Mouse (Mus musculus): ENCODE data around the gene Tsnax. TPM values are rescaled to one million over a fixed set of nuclear protein-coding genes. Genes with fewer than 3 reads are reported as not detected.
A peak's percentile ranks its signal among the peaks of the same experiment; 100 is the strongest.

The Tsnax gene
- polyA plus RNA-seq, 1 experiment from 2014 or later = 113 TPM

- H3K9me3 ChIP-seq (ENCODE audit: control insufficient read depth, low read length) = no peaks in the 10 kb centered on the region
- H3K9ac ChIP-seq (ENCODE audit: low read depth, low read length) = no peak overlapping the region
- H3K36me3 ChIP-seq (ENCODE audit: control insufficient read depth, insufficient read depth, low read length) = no peaks in the 10 kb centered on the region
- DNase-seq (ENCODE audit: low spot score) = no peak
- 71% methylated on average over 9 of the region's 9 CpGs for WGBS
- no peak overlapping the region for H3K4me3 ChIP-seq (ENCODE audit: low read depth, low read length)
- H3K4me1 ChIP-seq (replicated peaks; ENCODE audit: control insufficient read depth, insufficient read depth, low read length) = no peaks in the 10 kb centered on the region; the same call in 1 of the 2 replicates
- H3K27me3 ChIP-seq (replicated peaks; ENCODE audit: control insufficient read depth, insufficient read depth, low read length) = no peaks in the 10 kb centered on the region
- no peak overlapping the region for H3K27ac ChIP-seq (ENCODE audit: low read depth, low read length)
- H3K4me2 ChIP-seq = no peak overlapping the region
- ATAC-seq (replicated peaks; ENCODE audit: low FRiP score) = no peak
These were observed 66.1 kb downstream of the Tsnax start for GRCm38 (mm10) chr8:125078771-125079384.

- no peak overlapping the region for H3K9ac ChIP-seq (ENCODE audit: low read depth, low read length)
- DNase-seq (ENCODE audit: low spot score) = no peak
- H3K27me3 ChIP-seq (replicated peaks; ENCODE audit: control insufficient read depth, insufficient read depth, low read length) = no peaks in the 10 kb centered on the region
- no peaks in the 10 kb centered on the region; the same call in 1 of the 2 replicates for H3K4me1 ChIP-seq (replicated peaks; ENCODE audit: control insufficient read depth, insufficient read depth, low read length)
- H3K4me3 ChIP-seq (ENCODE audit: low read depth, low read length) = no peak overlapping the region
- H3K9me3 ChIP-seq (ENCODE audit: control insufficient read depth, low read length) = no peaks in the 10 kb centered on the region
- H3K4me2 ChIP-seq = no peak overlapping the region
- no peak for ATAC-seq (replicated peaks; ENCODE audit: low FRiP score)
- H3K27ac ChIP-seq (ENCODE audit: low read depth, low read length) = no peak overlapping the region
- 73% methylated on average over 19 of the region's 19 CpGs for WGBS
- no peaks in the 10 kb centered on the region for H3K36me3 ChIP-seq (ENCODE audit: control insufficient read depth, insufficient read depth, low read length)
These were observed 67.9 kb downstream of the Tsnax start for GRCm38 (mm10) chr8:125080388-125081344.

DNA sequence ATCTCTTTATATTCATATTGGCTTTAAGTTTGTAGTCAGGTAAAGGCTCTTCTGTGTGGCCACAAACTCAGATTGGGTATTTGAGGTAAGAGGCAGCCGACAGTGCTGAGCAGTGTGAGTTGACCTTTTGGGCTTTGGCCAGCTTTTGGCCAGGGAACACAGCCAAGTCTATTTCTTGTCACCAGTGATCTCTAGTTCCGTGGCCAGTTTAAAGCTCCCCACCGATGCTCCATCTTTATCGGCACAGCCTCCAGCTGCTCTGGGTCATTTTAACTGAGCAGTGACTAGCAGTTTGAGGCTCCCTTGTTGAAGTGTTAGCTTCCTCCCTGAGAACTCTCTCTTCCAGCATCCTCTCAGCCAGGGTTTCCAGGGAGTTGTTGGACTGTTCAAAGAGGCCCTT lies 70.9 kb downstream of the Tsnax start:
- no peak overlapping the region for H3K9ac ChIP-seq (ENCODE audit: low read depth, low read length)
- peak overlapping the region; percentile 68 for H3K27ac ChIP-seq (ENCODE audit: low read depth, low read length)
- WGBS = 58% methylated on average over 4 of the region's 4 CpGs
- ATAC-seq (replicated peaks; ENCODE audit: low FRiP score) = no peak
- no peaks in the 10 kb centered on the region for H3K27me3 ChIP-seq (replicated peaks; ENCODE audit: control insufficient read depth, insufficient read depth, low read length)
- H3K9me3 ChIP-seq (ENCODE audit: control insufficient read depth, low read length) = no peaks in the 10 kb centered on the region
- no peak overlapping the region for H3K4me2 ChIP-seq
- H3K4me1 ChIP-seq (replicated peaks; ENCODE audit: control insufficient read depth, insufficient read depth, low read length) = no peaks in the 10 kb centered on the region; the same call in 1 of the 2 replicates
- no peak for DNase-seq (ENCODE audit: low spot score)
- no peaks in the 10 kb centered on the region for H3K36me3 ChIP-seq (ENCODE audit: control insufficient read depth, insufficient read depth, low read length)
- no peak overlapping the region for H3K4me3 ChIP-seq (ENCODE audit: low read depth, low read length)

Small RNAs within 50 kb of the gene (microRNA-seq; reads per million reads assigned to microRNA genes)
- gene Gm22197 (ENCODE audit: borderline number of aligned reads) = not detected

Other genes with a start within 250 kb of the Tsnax start
- gene Trim67, start 219.9 kb upstream of the Tsnax start, polyA plus RNA-seq (2014; fragmentation: Nextera tagmentation; extraction: Ambion mirVana) = 0.05 TPM in 1 of 2 replicates, not detected in the other
- 107 and 109 TPM in 2 replicates for gene Gnpat, start 150.0 kb upstream of the Tsnax start, polyA plus RNA-seq (2014; fragmentation: Nextera tagmentation; extraction: Ambion mirVana)
- gene 2810004N23Rik, start 149.9 kb upstream of the Tsnax start, polyA plus RNA-seq (2014; fragmentation: Nextera tagmentation; extraction: Ambion mirVana) = 65.7 and 71.5 TPM in 2 replicates
- 9.1 and 9.7 TPM in 2 replicates for gene Exoc8, start 115.3 kb upstream of the Tsnax start, polyA plus RNA-seq (2014; fragmentation: Nextera tagmentation; extraction: Ambion mirVana)
- gene Sprtn, start 115.1 kb upstream of the Tsnax start, polyA plus RNA-seq (2014; fragmentation: Nextera tagmentation; extraction: Ambion mirVana) = 11.5 and 13.2 TPM in 2 replicates
- gene Egln1, start 63.7 kb upstream of the Tsnax start, polyA plus RNA-seq (2014; fragmentation: Nextera tagmentation; extraction: Ambion mirVana) = 8.4 and 10.0 TPM in 2 replicates
- gene Disc1, start 41.2 kb downstream of the Tsnax start, polyA plus RNA-seq (2014; fragmentation: Nextera tagmentation; extraction: Ambion mirVana) = 0.82 and 1.2 TPM in 2 replicates